Mouse (Mus musculus) G1E (cell line): ENCODE measurements around the gene Mtrf1l. TPM values are rescaled to one million over a fixed set of nuclear protein-coding genes. Genes with fewer than 3 reads are reported as not detected.

Experiments used
- ATAC-seq: 2 replicates; pipeline ENCODE4 v1.8.0; 2016; ENCODE audit warnings: mild to moderate bottlenecking; ENCODE audit not compliant: insufficient number of reproducible peaks, poor library complexity, low FRiP score, severe bottlenecking; ENCODE audit errors: extremely low read depth
- DNase-seq: peaks from one replicate; pipeline ENCODE4 v3.0.0; 2012; ENCODE audit warnings: low spot score
- H3K27me3 ChIP-seq: 2 replicates; pipeline ENCODE4 v1.6.1; 2012; ENCODE audit warnings: mild to moderate bottlenecking, low read length, inconsistent platforms; ENCODE audit not compliant: insufficient read depth
- H3K36me3 ChIP-seq: replicated peaks from 2 replicates; pipeline ENCODE3; 2012; ENCODE audit warnings: mild to moderate bottlenecking, inconsistent platforms
- H3K4me1 ChIP-seq: 2 replicates; pipeline ENCODE4 v1.6.1; 2012; ENCODE audit warnings: low read depth, low read length, inconsistent platforms, mixed read lengths; ENCODE audit not compliant: insufficient read depth
- H3K4me3 ChIP-seq: 2 replicates; pipeline ENCODE4 v1.5.1; 2012; ENCODE audit warnings: low read depth, mild to moderate bottlenecking, inconsistent platforms, low read length, moderate library complexity, mixed read lengths
- H3K9me3 ChIP-seq: replicated peaks from 2 replicates; pipeline ENCODE4 v1.6.1; 2012; ENCODE audit warnings: inconsistent platforms
- CTCF ChIP-seq: IDR thresholded peaks from 2 replicates; pipeline ENCODE4 v1.5.1; 2012; ENCODE audit warnings: low read depth, low read length, inconsistent platforms, mixed read lengths
- GATA1 ChIP-seq: IDR thresholded peaks from 2 replicates; pipeline ENCODE4 v1.6.1; 2012; ENCODE audit warnings: borderline replicate concordance, low read length, inconsistent platforms, mixed read lengths
- GATA2 ChIP-seq: IDR thresholded peaks from 2 replicates; pipeline ENCODE4 v1.6.1; 2012; ENCODE audit warnings: low read depth, low read length, inconsistent platforms, borderline replicate concordance
- POLR2AphosphoS5 ChIP-seq: IDR thresholded peaks from 2 replicates; pipeline ENCODE4 v1.6.1; 2012; ENCODE audit warnings: low read depth, low read length, inconsistent platforms; ENCODE audit not compliant: insufficient replicate concordance
- TAL1 ChIP-seq: conservative IDR thresholded peaks from 2 replicates; pipeline ENCODE4 v1.6.1; 2012; ENCODE audit warnings: low read depth, low read length, inconsistent platforms, mixed read lengths
- polyA plus RNA-seq: library from polyadenylated mRNA; stranded (reverse); fragments of >175 nt; gene quantifications from 2 replicates; pipeline ENCODE4 v1.2.3, GENCODE M21; 2012
- total RNA-seq, 2 experiments: library from RNA; stranded (forward) in 1 of 2; stranded (reverse) in 1 of 2; fragments of 200-1000 nt in 1 of 2; fragments of >200 nt in 1 of 2; fragmentation: Nextera tagmentation in 1 of 2; gene quantifications; 2 replicates each; pipeline ENCODE4 v1.2.3; 2014 to 2017

Gene Mtrf1l
- total and polyA plus RNA-seq, 3 experiments: 5.9 to 32.1 (median 13.7) TPM

DNA sequence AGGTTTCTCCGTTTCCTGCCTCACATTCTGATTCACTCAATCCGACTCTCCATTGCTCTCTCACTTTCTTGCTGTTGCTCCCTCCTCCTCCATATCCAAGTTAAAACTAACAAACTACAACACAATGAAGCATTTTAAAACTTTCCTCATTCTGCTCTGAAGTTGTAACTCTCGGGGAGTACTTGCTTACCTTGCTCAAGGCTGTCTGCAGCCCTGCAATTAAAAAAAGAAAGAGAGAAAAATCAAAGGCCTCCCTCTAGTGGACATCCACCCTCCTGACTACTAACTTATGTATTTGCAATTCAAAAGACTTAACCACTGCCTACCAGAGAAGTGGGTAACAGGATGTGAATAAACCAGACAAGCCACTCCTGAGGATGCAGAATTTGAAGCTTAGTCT, 1.1 kb upstream of the Mtrf1l start:
- TF ChIP-seq TAL1: no peak
- 0 out of 2 replicates have a peak, but pooled peaks have one; percentile 5 for TF ChIP-seq CTCF
- H3K4me3 ChIP-seq: peak overlapping the region; percentile 82
- DNase-seq (peak; percentile 18), ATAC-seq (0 out of 2 replicates have a peak, but pooled peaks have one; percentile 5)
- H3K9me3 ChIP-seq: no peaks in the 10 kb centered on the region
- peaks cover 24% of the 10 kb centered on the region for H3K36me3 ChIP-seq
- peaks cover 31% of the 10 kb centered on the region for H3K4me1 ChIP-seq
- peaks cover 14% of the 10 kb centered on the region; the same call in 1 of the 2 replicates for H3K27me3 ChIP-seq

DNA sequence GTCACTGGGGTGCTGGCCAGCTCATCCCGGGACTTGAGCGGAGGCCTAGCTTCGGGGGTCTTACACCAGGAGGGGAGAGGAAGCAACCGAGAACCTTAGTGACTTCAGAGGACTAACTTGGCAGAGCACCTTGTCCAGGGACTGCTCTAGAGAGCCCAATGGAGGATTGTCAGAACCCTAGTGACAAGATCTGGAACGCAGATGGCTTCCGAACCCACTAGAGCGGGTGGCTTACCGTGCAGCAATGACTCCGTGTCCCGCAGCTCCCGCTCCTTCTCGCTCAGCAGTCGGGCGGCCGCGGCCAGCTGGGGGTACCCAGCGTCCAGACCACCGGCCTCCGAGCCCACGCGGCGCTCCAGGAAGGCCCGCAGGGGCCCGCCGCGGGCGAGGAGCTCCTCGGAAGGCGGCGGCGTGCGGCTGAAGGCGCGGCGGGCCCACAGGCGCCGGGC, 395 bp downstream of the Mtrf1l start:
- no peak for ATAC-seq
- H3K27me3 ChIP-seq: peaks cover 8% of the 10 kb centered on the region; the same call in 1 of the 2 replicates
- peaks cover 31% of the 10 kb centered on the region for H3K4me1 ChIP-seq
- H3K9me3 ChIP-seq: no peaks in the 10 kb centered on the region
- H3K4me3 ChIP-seq: peak overlapping the region; percentile 82
- TF ChIP-seq GATA2 (no peak), CTCF (no peak), GATA1 (no peak), POLR2AphosphoS5 (no peak), TAL1 (no peak)
- DNase-seq: no peak
- H3K36me3 ChIP-seq: peaks cover 39% of the 10 kb centered on the region

DNA sequence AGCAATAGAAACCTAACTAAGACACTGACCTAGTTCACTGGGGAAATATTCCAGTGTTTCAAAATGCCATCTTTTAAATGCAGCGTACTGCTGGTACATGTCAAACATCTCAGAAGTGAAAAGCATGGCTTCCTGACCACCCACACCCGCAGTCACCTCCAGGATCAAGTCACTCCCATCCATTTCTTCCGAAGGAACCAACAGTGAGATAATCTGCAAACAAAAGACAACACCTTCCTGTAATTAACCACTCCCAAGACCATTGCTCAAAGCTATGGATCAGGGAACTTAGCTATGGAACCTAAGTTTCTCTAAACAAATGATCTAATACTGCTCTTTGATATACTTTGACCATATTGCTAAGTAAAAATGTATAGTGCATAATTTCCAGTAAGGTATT, 4.9 kb downstream of the Mtrf1l start:
- H3K4me3 ChIP-seq: no peak overlapping the region
- no peak for ATAC-seq
- no peak for TF ChIP-seq TAL1
- TF ChIP-seq GATA2: no peak
- no peak for TF ChIP-seq CTCF
- no peak for TF ChIP-seq GATA1
- no peak for TF ChIP-seq POLR2AphosphoS5
- H3K9me3 ChIP-seq: no peaks in the 10 kb centered on the region
- H3K27me3 ChIP-seq: no peaks in the 10 kb centered on the region
- peaks cover 21% of the 10 kb centered on the region for H3K4me1 ChIP-seq
- no peak for DNase-seq
- peaks cover 78% of the 10 kb centered on the region for H3K36me3 ChIP-seq

DNA sequence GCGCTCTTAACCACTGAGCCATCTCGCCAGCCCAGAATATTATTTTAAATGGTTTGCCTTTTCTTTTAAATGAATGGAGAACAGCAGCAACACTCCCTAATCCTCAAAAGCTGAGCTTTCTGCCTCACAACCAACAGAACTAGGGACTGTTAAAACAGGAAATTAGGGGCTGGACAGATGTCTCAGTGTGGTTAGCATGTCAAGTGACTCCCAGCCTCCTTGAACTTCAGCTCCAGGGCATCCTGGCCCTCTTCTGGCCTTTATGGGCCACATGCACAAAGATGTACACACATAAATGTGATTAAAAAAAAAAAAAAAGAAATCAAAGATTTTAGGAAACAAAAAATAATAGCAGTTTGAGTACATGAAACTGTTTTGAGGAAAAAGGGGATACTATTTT, 7.7 kb downstream of the Mtrf1l start:
- Histone ChIP-seq H3K4me1 (peaks cover 4% of the 10 kb centered on the region; the same call in 1 of the 2 replicates), H3K27me3 (no peaks in the 10 kb centered on the region), H3K36me3 (peaks cover 86% of the 10 kb centered on the region), H3K4me3 (no peak overlapping the region), H3K9me3 (no peaks in the 10 kb centered on the region)
- no peak for TF ChIP-seq CTCF
- no peak for TF ChIP-seq GATA2
- no peak for TF ChIP-seq POLR2AphosphoS5
- no peak for TF ChIP-seq TAL1
- no peak for TF ChIP-seq GATA1
- ATAC-seq: no peak
- no peak for DNase-seq

DNA sequence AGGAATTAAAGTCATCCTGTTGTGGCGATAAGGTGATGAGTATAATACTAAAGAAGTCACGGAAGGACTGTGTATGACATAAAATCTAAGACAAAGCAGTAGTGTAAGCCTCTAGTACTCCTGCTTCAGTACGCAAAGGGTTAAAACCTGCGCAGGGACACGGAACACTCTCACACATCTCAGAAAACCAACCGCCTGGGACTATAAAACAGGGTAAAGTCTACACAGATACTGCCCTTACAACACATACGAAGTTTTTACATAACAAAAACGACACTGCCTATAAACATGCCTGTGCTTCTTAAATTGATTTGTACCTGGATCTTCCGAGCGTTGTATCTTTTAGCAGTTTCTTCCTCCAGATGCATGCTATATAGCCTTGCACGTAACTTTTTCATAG, 10.0 kb downstream of the Mtrf1l start:
- H3K9me3 ChIP-seq: no peaks in the 10 kb centered on the region
- H3K36me3 ChIP-seq: peaks cover 67% of the 10 kb centered on the region
- ATAC-seq (no peak), DNase-seq (no peak)
- H3K27me3 ChIP-seq: no peaks in the 10 kb centered on the region
- H3K4me3 ChIP-seq: no peak overlapping the region
- TF ChIP-seq TAL1 (no peak), CTCF (no peak), POLR2AphosphoS5 (no peak), GATA2 (no peak), GATA1 (no peak)
- H3K4me1 ChIP-seq: no peaks in the 10 kb centered on the region

DNA sequence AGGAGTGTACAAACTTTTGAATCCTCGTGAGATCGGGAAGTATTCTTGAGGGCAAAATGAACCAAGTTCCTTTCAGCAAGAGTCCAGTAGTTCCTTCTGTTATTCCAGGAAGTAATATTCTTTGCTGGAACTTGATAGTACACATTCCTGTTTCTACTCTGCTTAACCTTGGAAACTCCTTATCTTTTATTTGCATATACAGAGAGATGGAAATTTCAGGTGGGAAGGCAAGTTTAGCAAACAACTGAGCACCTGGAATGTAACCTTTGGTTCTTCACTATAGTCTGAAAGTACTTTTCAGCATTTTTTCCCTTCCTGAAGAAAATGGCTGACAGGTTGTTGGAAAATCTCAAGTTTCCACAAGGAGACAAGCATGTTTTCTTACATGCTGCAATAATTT, 16.0 kb downstream of the Mtrf1l start:
- H3K4me3 ChIP-seq: no peak overlapping the region
- peaks cover 16% of the 10 kb centered on the region for H3K36me3 ChIP-seq
- TF ChIP-seq GATA1 (no peak), CTCF (no peak), GATA2 (no peak), TAL1 (no peak), POLR2AphosphoS5 (no peak)
- H3K9me3 ChIP-seq: no peaks in the 10 kb centered on the region
- DNase-seq (no peak), ATAC-seq (no peak)
- H3K4me1 ChIP-seq: peaks cover 22% of the 10 kb centered on the region
- no peaks in the 10 kb centered on the region for H3K27me3 ChIP-seq

DNA sequence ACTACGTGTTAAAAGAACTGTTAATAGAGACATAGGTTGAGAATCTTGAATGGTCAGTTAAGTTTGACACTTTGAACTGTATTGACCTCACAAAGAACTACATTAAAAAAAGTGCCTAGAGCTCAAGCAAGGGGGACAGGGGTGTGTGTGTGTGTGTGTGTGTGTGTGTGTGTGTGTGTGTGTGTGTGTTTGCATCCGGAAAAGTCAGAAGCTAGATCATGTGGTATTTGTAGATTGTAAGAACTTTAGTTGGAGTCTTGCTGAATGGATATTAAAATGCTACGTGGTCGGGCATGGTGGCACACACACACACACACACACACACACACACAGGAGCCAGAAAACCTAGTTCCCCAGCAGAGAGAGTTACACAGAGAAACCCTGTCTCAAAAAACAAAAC, 16.7 kb downstream of the Mtrf1l start:
- TF ChIP-seq POLR2AphosphoS5 (no peak), TAL1 (no peak), GATA1 (no peak), CTCF (no peak), GATA2 (no peak)
- DNase-seq (no peak), ATAC-seq (no peak)
- Histone ChIP-seq H3K4me3 (no peak overlapping the region), H3K36me3 (peaks cover 16% of the 10 kb centered on the region), H3K9me3 (no peaks in the 10 kb centered on the region), H3K4me1 (peaks cover 29% of the 10 kb centered on the region), H3K27me3 (no peaks in the 10 kb centered on the region)
